Mouse (Mus musculus) embryonic facial prominence, embryonic 12.5 days (tissue): ENCODE data around the gene Donson. TPM values are rescaled to one million over a fixed set of nuclear protein-coding genes. Genes with fewer than 3 reads are reported as not detected.

Experiments
- ATAC-seq: fragments of 200-750 bp; cut with Nextera tagmentation; 2 replicates; pipeline ENCODE4 v1.8.0; 2017; ENCODE audit not compliant: insufficient number of reproducible peaks, insufficient read depth, low FRiP score, low TSS enrichment
- H3K27ac ChIP-seq: fragments of 300-500 bp; sonication (generic); 2 replicates; pipeline ENCODE4 v1.5.1; 2016; ENCODE audit warnings: mild to moderate bottlenecking
- H3K27me3 ChIP-seq: fragments of 300-500 bp; sonication (generic); 2 replicates; pipeline ENCODE4 v1.6.1; 2016; ENCODE audit warnings: mild to moderate bottlenecking, moderate library complexity
- H3K36me3 ChIP-seq: fragments of 300-500 bp; sonication (generic); 2 replicates; pipeline ENCODE4 v1.6.1; 2016; ENCODE audit warnings: mild to moderate bottlenecking
- H3K4me1 ChIP-seq: fragments of 300-500 bp; sonication (generic); 2 replicates; pipeline ENCODE4 v1.6.1; 2016
- H3K4me2 ChIP-seq: fragments of 300-500 bp; sonication (generic); replicated peaks from 2 replicates; pipeline ENCODE4 v1.6.1; 2016; ENCODE audit warnings: mild to moderate bottlenecking, moderate library complexity
- H3K4me3 ChIP-seq: fragments of 300-500 bp; sonication (generic); 2 replicates; pipeline ENCODE4 v1.5.1; 2016; ENCODE audit warnings: mild to moderate bottlenecking
- H3K9ac ChIP-seq: fragments of 300-500 bp; sonication (generic); 2 replicates; pipeline ENCODE4 v1.6.1; 2016; ENCODE audit warnings: mild to moderate bottlenecking, moderate library complexity
- H3K9me3 ChIP-seq: fragments of 300-500 bp; sonication (generic); 2 replicates; pipeline ENCODE4 v1.6.1; 2016; ENCODE audit warnings: mild to moderate bottlenecking, moderate library complexity
- WGBS: fragments of 180-500 bp; shearing (Covaris S2); methylation state at CpG from one replicate; pipeline ENCODE4 v1.1.7; 2016; 5-methylcytosine and 5-hydroxymethylcytosine counted together
- polyA plus RNA-seq: library from polyadenylated mRNA; unstranded; fragments of >200 nt; fragmentation: Nextera tagmentation; extraction: Ambion mirVana; gene quantifications from 2 replicates; pipeline ENCODE4 v1.2.1, GENCODE M21; 2016

Gene Donson
- polyA plus RNA-seq, 1 experiment from 2014 or later: 32.8 TPM

GRCm38 (mm10) chr16:91686369-91686768 lies 2.2 kb downstream of the Donson start:
- WGBS: 75% methylated on average over 5 of the region's 5 CpGs
- Histone ChIP-seq H3K4me3 (no peak overlapping the region), H3K4me1 (peaks cover 14% of the 10 kb centered on the region), H3K36me3 (peaks cover 44% of the 10 kb centered on the region), H3K9ac (no peak overlapping the region), H3K27ac (no peak overlapping the region), H3K4me2 (no peak overlapping the region), H3K9me3 (no peaks in the 10 kb centered on the region), H3K27me3 (no peaks in the 10 kb centered on the region)
- no peak for ATAC-seq

- Histone ChIP-seq H3K36me3 (peaks cover 51% of the 10 kb centered on the region), H3K4me1 (peaks cover 14% of the 10 kb centered on the region), H3K27ac (no peak overlapping the region), H3K9ac (no peak overlapping the region), H3K4me3 (no peak overlapping the region), H3K4me2 (no peak overlapping the region), H3K27me3 (no peaks in the 10 kb centered on the region), H3K9me3 (no peaks in the 10 kb centered on the region)
- no peak for ATAC-seq
- WGBS: 91% methylated on average over 5 of the region's 5 CpGs
These were observed 3.0 kb downstream of the Donson start for GRCm38 (mm10) chr16:91685526-91685925.

- H3K4me3 ChIP-seq: no peak overlapping the region
- ATAC-seq: no peak
- 85% methylated on average over 5 of the region's 5 CpGs for WGBS
- H3K9me3 ChIP-seq: no peaks in the 10 kb centered on the region
- H3K9ac ChIP-seq: no peak overlapping the region
- H3K36me3 ChIP-seq: peaks cover 85% of the 10 kb centered on the region
- H3K4me2 ChIP-seq: no peak overlapping the region
- H3K27ac ChIP-seq: no peak overlapping the region
- no peaks in the 10 kb centered on the region for H3K27me3 ChIP-seq
- H3K4me1 ChIP-seq: no peaks in the 10 kb centered on the region
These were observed 7.9 kb downstream of the Donson start for GRCm38 (mm10) chr16:91680656-91681055.

- no peaks in the 10 kb centered on the region for H3K27me3 ChIP-seq
- H3K27ac ChIP-seq: no peak overlapping the region
- peaks cover 80% of the 10 kb centered on the region for H3K36me3 ChIP-seq
- no peaks in the 10 kb centered on the region for H3K4me1 ChIP-seq
- ATAC-seq: no peak
- no peak overlapping the region for H3K9ac ChIP-seq
- H3K4me3 ChIP-seq: no peak overlapping the region
- no peak overlapping the region for H3K4me2 ChIP-seq
- 92% methylated on average over 5 of the region's 5 CpGs for WGBS
- H3K9me3 ChIP-seq: no peaks in the 10 kb centered on the region
These were observed 10.2 kb downstream of the Donson start for GRCm38 (mm10) chr16:91678147-91678911.

- ATAC-seq: no peak
- no peak overlapping the region for H3K27ac ChIP-seq
- no peaks in the 10 kb centered on the region for H3K4me1 ChIP-seq
- peaks cover 78% of the 10 kb centered on the region for H3K36me3 ChIP-seq
- no peak overlapping the region for H3K4me3 ChIP-seq
- H3K9me3 ChIP-seq: no peaks in the 10 kb centered on the region
- no peak overlapping the region for H3K4me2 ChIP-seq
- H3K9ac ChIP-seq: no peak overlapping the region
- 88% methylated on average over 4 of the region's 4 CpGs for WGBS
- H3K27me3 ChIP-seq: no peaks in the 10 kb centered on the region
These were observed 14.1 kb downstream of the Donson start for GRCm38 (mm10) chr16:91674500-91674899.

GRCm38 (mm10) chr16:91663795-91664194 lies 24.8 kb downstream of the Donson start:
- no peak overlapping the region for H3K27ac ChIP-seq
- H3K9me3 ChIP-seq: no peaks in the 10 kb centered on the region
- H3K36me3 ChIP-seq: peaks cover 84% of the 10 kb centered on the region
- WGBS: 95% methylated on average over 3 of the region's 3 CpGs
- no peak for ATAC-seq
- H3K9ac ChIP-seq: no peak overlapping the region
- no peaks in the 10 kb centered on the region for H3K4me1 ChIP-seq
- H3K27me3 ChIP-seq: no peaks in the 10 kb centered on the region
- H3K4me2 ChIP-seq: no peak overlapping the region
- no peak overlapping the region for H3K4me3 ChIP-seq

- no peak for ATAC-seq
- 95% methylated on average over 16 of the region's 16 CpGs for WGBS
- Histone ChIP-seq H3K27me3 (no peaks in the 10 kb centered on the region), H3K27ac (no peak overlapping the region), H3K9me3 (no peaks in the 10 kb centered on the region), H3K9ac (no peak overlapping the region), H3K4me3 (no peak overlapping the region), H3K4me2 (no peak overlapping the region), H3K36me3 (peaks cover 91% of the 10 kb centered on the region), H3K4me1 (no peaks in the 10 kb centered on the region)
These were observed 26.2 kb downstream of the Donson start for GRCm38 (mm10) chr16:91662336-91662735.

- WGBS: 77% methylated on average over 1 of the region's 1 CpGs
- Histone ChIP-seq H3K9me3 (no peaks in the 10 kb centered on the region), H3K36me3 (peaks cover 92% of the 10 kb centered on the region), H3K27me3 (no peaks in the 10 kb centered on the region), H3K4me1 (no peaks in the 10 kb centered on the region), H3K27ac (no peak overlapping the region), H3K9ac (no peak overlapping the region), H3K4me2 (no peak overlapping the region), H3K4me3 (no peak overlapping the region)
- ATAC-seq: no peak
These were observed 27.2 kb downstream of the Donson start for GRCm38 (mm10) chr16:91661397-91661796.

GRCm38 (mm10) chr16:91659798-91660197 lies 28.8 kb downstream of the Donson start:
- Histone ChIP-seq H3K4me3 (no peak overlapping the region), H3K9me3 (no peaks in the 10 kb centered on the region), H3K9ac (no peak overlapping the region), H3K4me1 (no peaks in the 10 kb centered on the region), H3K4me2 (no peak overlapping the region), H3K27ac (no peak overlapping the region), H3K36me3 (peaks cover 92% of the 10 kb centered on the region), H3K27me3 (no peaks in the 10 kb centered on the region)
- WGBS: 97% methylated on average over 20 of the region's 20 CpGs
- no peak for ATAC-seq

GRCm38 (mm10) chr16:91658471-91658870 lies 30.1 kb downstream of the Donson start:
- no peak overlapping the region for H3K27ac ChIP-seq
- no peaks in the 10 kb centered on the region for H3K27me3 ChIP-seq
- no peak overlapping the region for H3K4me2 ChIP-seq
- peaks cover 91% of the 10 kb centered on the region for H3K36me3 ChIP-seq
- no peak for ATAC-seq
- no peaks in the 10 kb centered on the region for H3K4me1 ChIP-seq
- no peak overlapping the region for H3K9ac ChIP-seq
- H3K9me3 ChIP-seq: no peaks in the 10 kb centered on the region
- no peak overlapping the region for H3K4me3 ChIP-seq
- WGBS: 92% methylated on average over 5 of the region's 5 CpGs

GRCm38 (mm10) chr16:91657285-91657684 lies 31.3 kb downstream of the Donson start:
- H3K27me3 ChIP-seq: no peaks in the 10 kb centered on the region
- no peak overlapping the region for H3K27ac ChIP-seq
- no peaks in the 10 kb centered on the region for H3K9me3 ChIP-seq
- H3K9ac ChIP-seq: no peak overlapping the region
- no peak overlapping the region for H3K4me3 ChIP-seq
- H3K4me1 ChIP-seq: 0 out of 2 replicates have a peak, but pooled peaks cover 4% of the 10 kb centered on the region
- 97% methylated on average over 17 of the region's 17 CpGs for WGBS
- ATAC-seq: no peak
- H3K36me3 ChIP-seq: peaks cover 87% of the 10 kb centered on the region
- no peak overlapping the region for H3K4me2 ChIP-seq

- Histone ChIP-seq H3K9ac (no peak overlapping the region), H3K36me3 (peaks cover 77% of the 10 kb centered on the region), H3K9me3 (no peaks in the 10 kb centered on the region), H3K4me2 (no peak overlapping the region), H3K4me3 (no peak overlapping the region), H3K4me1 (0 out of 2 replicates have a peak, but pooled peaks cover 7% of the 10 kb centered on the region), H3K27ac (no peak overlapping the region), H3K27me3 (no peaks in the 10 kb centered on the region)
- WGBS: 97% methylated on average over 9 of the region's 9 CpGs
- no peak for ATAC-seq
These were observed 33.3 kb downstream of the Donson start for GRCm38 (mm10) chr16:91655285-91655684.
